Mouse (Mus musculus): Measurements from ENCODE around the gene Tmem200a. TPM values are rescaled to one million over a fixed set of nuclear protein-coding genes. Genes with fewer than 3 reads are reported as not detected.
"Not testable (repeated sequence)": the region's sequence is repeated elsewhere in the genome, so short reads cannot be mapped to it uniquely, and the experiment has no call there.

Gene Tmem200a
- polyA plus RNA-seq, 1 experiment: 6.0 TPM

DNA sequence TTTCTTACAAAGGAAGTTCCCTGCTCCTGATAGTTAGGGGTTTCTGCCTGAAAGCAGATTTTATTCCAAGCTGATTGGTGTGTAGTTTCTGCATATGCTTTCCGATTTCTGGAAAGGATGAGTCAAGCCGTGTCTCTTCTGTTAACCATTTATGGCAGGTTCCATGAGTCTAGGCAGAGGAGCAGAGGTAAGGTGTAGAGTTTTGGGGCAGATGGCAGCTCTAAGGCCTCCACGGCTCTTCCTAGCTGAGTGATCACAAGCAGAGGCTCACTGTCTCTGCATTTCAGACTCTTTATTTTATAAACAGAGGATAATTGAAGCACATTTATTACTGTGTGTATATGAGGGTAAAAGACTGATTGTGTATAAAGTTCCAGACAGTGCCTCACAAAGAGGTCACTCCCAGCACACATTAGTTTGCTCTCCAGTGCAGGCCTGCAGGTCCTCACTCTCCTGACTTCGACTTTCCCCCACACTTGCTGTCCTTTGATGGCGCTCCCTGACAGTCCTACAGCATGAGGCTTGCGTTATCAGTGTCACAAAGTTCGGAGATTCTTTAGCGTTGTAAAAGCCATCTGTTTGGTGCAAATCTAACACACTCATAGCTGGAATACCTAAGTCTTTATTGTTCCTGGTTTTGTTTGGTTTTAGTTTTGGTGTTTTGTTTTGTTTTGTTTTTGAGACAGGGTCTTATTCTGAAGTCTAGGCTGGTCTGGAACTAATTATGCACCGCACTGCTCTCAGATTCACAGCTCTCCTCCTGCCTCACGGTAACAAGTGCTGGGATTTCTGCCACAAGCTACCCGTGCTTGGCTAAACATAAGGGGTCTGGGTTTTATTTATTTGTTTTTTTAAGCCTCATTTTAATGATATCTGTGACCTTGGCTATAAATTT lies 151.1 kb downstream of the Tmem200a start:
- Histone ChIP-seq H3K36me3 (ENCODE audit: control insufficient read depth, insufficient read depth, low read length, poor library complexity, severe bottlenecking) (no peaks in the 10 kb centered on the region), H3K9ac (ENCODE audit: low read depth, poor library complexity, severe bottlenecking) (no peak overlapping the region), H3K4me1 (ENCODE audit: control insufficient read depth, insufficient read depth, low read length) (no peaks in the 10 kb centered on the region), H3K9me3 (replicated peaks; ENCODE audit: control insufficient read depth, insufficient read depth, low read length, poor library complexity, severe bottlenecking) (no peaks in the 10 kb centered on the region), H3K4me3 (ENCODE audit: low read depth, low read length) (no peak overlapping the region), H3K27me3 (ENCODE audit: control insufficient read depth, insufficient read depth, low read length, poor library complexity, severe bottlenecking) (no peaks in the 10 kb centered on the region), H3K27ac (ENCODE audit: insufficient read depth, low read length) (no peak overlapping the region)
- TF ChIP-seq CTCF (IDR thresholded peaks at IDR 0.05; ENCODE audit: low read depth, low read length) (no peak), POLR2A (IDR thresholded peaks at IDR 0.05; ENCODE audit: insufficient read depth, low read length) (no peak), EP300 (IDR thresholded peaks at IDR 0.05; ENCODE audit: insufficient read depth, low read depth, low read length) (no peak)

DNA sequence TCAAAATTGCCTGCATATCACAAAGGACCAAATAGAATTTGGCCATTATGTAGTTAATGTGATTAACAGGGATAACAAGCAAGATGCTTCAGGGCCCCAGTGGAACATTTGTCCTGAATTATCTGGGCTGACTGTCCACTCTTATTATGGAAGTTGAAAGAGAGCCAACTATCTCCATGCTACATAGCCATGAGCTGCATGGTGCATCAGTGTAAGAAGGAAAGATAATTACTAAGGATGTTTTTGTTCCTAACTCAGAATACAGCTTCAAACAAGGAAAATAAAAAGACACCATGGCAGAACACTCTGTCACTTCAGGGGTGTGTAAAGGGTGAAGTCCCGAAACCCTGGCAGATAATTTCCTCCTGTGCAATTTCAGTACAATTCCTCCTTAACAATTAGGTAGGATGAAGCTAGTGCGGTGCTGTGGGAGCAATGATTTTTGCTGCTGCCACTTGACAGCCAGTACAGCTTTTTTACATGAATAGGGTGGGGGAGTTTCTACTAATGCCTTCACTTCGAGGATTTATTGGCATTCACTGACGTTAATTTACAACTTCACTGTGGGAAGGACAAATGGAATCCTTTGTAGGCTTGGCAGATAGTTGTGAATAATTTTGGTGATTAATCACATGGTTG lies 158.1 kb downstream of the Tmem200a start:
- Histone ChIP-seq H3K36me3 (ENCODE audit: control insufficient read depth, insufficient read depth, low read length, poor library complexity, severe bottlenecking) (no peaks in the 10 kb centered on the region), H3K4me1 (ENCODE audit: control insufficient read depth, insufficient read depth, low read length) (no peaks in the 10 kb centered on the region), H3K27ac (ENCODE audit: insufficient read depth, low read length) (no peak overlapping the region), H3K4me3 (ENCODE audit: low read depth, low read length) (no peak overlapping the region), H3K9ac (ENCODE audit: low read depth, poor library complexity, severe bottlenecking) (no peak overlapping the region), H3K9me3 (replicated peaks; ENCODE audit: control insufficient read depth, insufficient read depth, low read length, poor library complexity, severe bottlenecking) (no peaks in the 10 kb centered on the region), H3K27me3 (ENCODE audit: control insufficient read depth, insufficient read depth, low read length, poor library complexity, severe bottlenecking) (no peaks in the 10 kb centered on the region)
- no peak for TF ChIP-seq POLR2A (IDR thresholded peaks at IDR 0.05; ENCODE audit: insufficient read depth, low read length)

DNA sequence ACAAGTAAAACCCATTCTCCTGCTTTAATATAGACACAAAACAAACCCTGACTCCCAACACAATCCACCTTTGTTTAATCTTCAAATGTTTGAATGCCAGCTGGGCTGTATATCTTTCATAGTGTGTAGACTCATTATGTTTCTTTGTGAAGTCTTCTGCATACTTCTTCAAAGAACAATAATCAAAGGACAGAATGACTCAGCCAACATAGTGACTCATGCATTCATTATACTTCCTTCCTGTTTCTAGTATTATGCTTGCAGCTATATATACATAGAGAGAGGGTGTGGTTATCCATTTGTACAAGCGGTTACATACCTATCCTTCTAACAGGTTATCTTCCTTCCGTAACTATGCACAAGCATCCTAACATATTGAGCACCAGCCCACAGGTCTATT lies 160.7 kb downstream of the Tmem200a start:
- H3K27ac ChIP-seq (ENCODE audit: insufficient read depth, low read length): no peak overlapping the region
- TF ChIP-seq CTCF (IDR thresholded peaks at IDR 0.05; ENCODE audit: low read depth, low read length) (no peak), EP300 (IDR thresholded peaks at IDR 0.05; ENCODE audit: insufficient read depth, low read depth, low read length) (no peak), POLR2A (IDR thresholded peaks at IDR 0.05; ENCODE audit: insufficient read depth, low read length) (no peak)
- no peaks in the 10 kb centered on the region for H3K4me1 ChIP-seq (ENCODE audit: control insufficient read depth, insufficient read depth, low read length)
- H3K36me3 ChIP-seq (ENCODE audit: control insufficient read depth, insufficient read depth, low read length, poor library complexity, severe bottlenecking): no peaks in the 10 kb centered on the region
- H3K4me3 ChIP-seq (ENCODE audit: low read depth, low read length): no peak overlapping the region
- no peaks in the 10 kb centered on the region for H3K27me3 ChIP-seq (ENCODE audit: control insufficient read depth, insufficient read depth, low read length, poor library complexity, severe bottlenecking)
- H3K9ac ChIP-seq (ENCODE audit: low read depth, poor library complexity, severe bottlenecking): no peak overlapping the region
- no peaks in the 10 kb centered on the region for H3K9me3 ChIP-seq (replicated peaks; ENCODE audit: control insufficient read depth, insufficient read depth, low read length, poor library complexity, severe bottlenecking)

DNA sequence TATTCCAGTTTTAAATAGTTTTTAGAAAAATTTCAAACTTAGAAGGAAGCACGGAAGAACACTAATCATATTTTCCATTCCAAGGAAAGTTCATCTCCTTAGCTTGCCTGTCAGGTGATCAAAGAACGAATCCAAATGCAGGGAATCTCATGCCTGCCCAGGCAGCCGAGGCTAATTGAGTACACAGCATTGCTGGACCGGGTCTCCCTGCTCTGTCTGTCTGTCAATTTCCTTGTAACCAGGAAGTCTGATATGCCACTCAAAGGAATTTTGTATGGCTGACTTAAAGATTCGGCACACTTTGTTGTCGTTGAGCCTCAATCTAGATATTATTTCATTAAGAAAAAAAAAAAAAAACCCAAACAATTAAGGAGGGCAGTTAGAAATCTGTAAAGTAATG lies 168.6 kb downstream of the Tmem200a start:
- no peaks in the 10 kb centered on the region for H3K27me3 ChIP-seq (ENCODE audit: control insufficient read depth, insufficient read depth, low read length, poor library complexity, severe bottlenecking)
- no peak overlapping the region for H3K27ac ChIP-seq (ENCODE audit: insufficient read depth, low read length)
- H3K4me3 ChIP-seq (ENCODE audit: low read depth, low read length): no peak overlapping the region
- no peak overlapping the region for H3K9ac ChIP-seq (ENCODE audit: low read depth, poor library complexity, severe bottlenecking)
- H3K36me3 ChIP-seq (ENCODE audit: control insufficient read depth, insufficient read depth, low read length, poor library complexity, severe bottlenecking): no peaks in the 10 kb centered on the region
- TF ChIP-seq EP300 (IDR thresholded peaks at IDR 0.05; ENCODE audit: insufficient read depth, low read depth, low read length) (no peak), CTCF (IDR thresholded peaks at IDR 0.05; ENCODE audit: low read depth, low read length) (no peak), POLR2A (IDR thresholded peaks at IDR 0.05; ENCODE audit: insufficient read depth, low read length) (no peak)
- H3K9me3 ChIP-seq (replicated peaks; ENCODE audit: control insufficient read depth, insufficient read depth, low read length, poor library complexity, severe bottlenecking): 0 out of 2 replicates have a peak, but pooled peaks cover 6% of the 10 kb centered on the region
- no peaks in the 10 kb centered on the region for H3K4me1 ChIP-seq (ENCODE audit: control insufficient read depth, insufficient read depth, low read length)

DNA sequence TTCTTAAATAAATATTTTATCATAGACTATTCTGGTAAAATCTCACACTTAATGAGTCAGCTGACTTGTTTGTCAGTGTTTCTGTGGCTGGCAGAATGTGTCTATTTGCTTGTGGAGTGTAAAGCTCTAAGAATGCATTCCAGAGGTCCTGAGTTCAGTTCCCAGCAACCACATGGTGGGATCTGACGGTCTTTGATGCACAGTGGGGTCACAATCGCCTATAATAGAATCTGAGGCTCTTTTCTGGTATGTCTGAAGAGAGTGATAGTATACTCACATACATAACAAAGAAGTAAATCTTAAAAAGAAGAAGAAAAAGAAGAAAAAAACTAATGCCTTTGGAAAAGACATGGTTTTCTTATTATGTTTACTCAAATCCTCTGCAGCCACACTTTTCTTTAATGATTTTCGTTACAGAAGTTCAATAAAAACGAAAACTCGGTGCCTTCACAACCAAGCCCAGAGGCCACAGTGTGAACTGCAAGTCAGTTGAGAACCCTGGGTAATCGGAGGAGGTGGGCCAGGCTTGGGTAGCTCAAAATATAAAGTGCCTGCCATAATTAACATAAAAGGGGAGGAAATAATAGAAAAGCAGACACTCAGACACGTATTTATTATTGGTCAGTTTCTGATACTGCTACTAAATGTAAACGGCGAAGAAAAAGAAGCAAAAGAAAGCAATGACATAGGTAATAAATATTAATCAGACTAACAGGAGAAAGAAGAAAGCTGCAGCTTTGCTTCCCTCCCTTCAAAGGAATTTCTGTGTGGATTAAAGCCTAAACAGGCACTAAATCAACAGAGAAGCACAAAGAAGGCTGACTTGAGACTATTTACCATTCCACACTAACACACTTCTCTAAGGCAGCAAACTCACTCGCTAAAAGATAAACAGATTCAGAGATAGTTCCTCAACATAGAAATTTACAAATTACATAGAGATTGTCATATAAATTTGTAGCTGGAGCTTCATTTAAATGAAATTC lies 170.5 kb downstream of the Tmem200a start:
- Histone ChIP-seq H3K36me3 (ENCODE audit: control insufficient read depth, insufficient read depth, low read length, poor library complexity, severe bottlenecking) (no peaks in the 10 kb centered on the region), H3K27me3 (ENCODE audit: control insufficient read depth, insufficient read depth, low read length, poor library complexity, severe bottlenecking) (no peaks in the 10 kb centered on the region), H3K9me3 (replicated peaks; ENCODE audit: control insufficient read depth, insufficient read depth, low read length, poor library complexity, severe bottlenecking) (0 out of 2 replicates have a peak, but pooled peaks cover 6% of the 10 kb centered on the region), H3K4me3 (ENCODE audit: low read depth, low read length) (no peak overlapping the region), H3K4me1 (ENCODE audit: control insufficient read depth, insufficient read depth, low read length) (no peaks in the 10 kb centered on the region), H3K9ac (ENCODE audit: low read depth, poor library complexity, severe bottlenecking) (no peak overlapping the region), H3K27ac (ENCODE audit: insufficient read depth, low read length) (no peak overlapping the region)
- no peak for TF ChIP-seq EP300 (IDR thresholded peaks at IDR 0.05; ENCODE audit: insufficient read depth, low read depth, low read length)
- TF ChIP-seq POLR2A (IDR thresholded peaks at IDR 0.05; ENCODE audit: insufficient read depth, low read length): no peak
- TF ChIP-seq CTCF (IDR thresholded peaks at IDR 0.05; ENCODE audit: low read depth, low read length): no peak

DNA sequence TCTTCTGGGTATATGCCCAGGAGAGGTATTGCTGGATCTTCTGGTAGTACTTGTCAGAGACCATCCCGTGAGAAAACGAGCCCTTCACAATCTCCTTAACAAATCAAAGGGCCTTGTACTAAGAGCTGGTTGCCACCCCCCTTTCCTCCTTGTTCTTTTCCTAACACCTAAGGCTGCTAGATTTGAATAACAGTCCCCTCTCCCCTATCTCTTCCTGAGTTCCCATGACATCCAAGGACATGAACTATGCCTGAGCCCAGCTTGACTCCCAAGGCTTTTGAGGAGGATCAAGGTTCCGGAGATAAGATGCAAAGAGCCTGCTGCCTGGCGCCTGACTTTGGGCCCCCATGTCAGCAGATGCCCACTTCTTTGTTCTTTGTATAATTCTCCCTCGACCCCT lies 184.7 kb downstream of the Tmem200a start:
- H3K27me3 ChIP-seq (ENCODE audit: control insufficient read depth, insufficient read depth, low read length, poor library complexity, severe bottlenecking); H3K9me3 ChIP-seq (replicated peaks; ENCODE audit: control insufficient read depth, insufficient read depth, low read length, poor library complexity, severe bottlenecking); H3K27ac ChIP-seq (ENCODE audit: insufficient read depth, low read length); H3K4me1 ChIP-seq (ENCODE audit: control insufficient read depth, insufficient read depth, low read length); H3K9ac ChIP-seq (ENCODE audit: low read depth, poor library complexity, severe bottlenecking); H3K36me3 ChIP-seq (ENCODE audit: control insufficient read depth, insufficient read depth, low read length, poor library complexity, severe bottlenecking); H3K4me3 ChIP-seq (ENCODE audit: low read depth, low read length): not testable (repeated sequence)
